Mouse (Mus musculus): ENCODE measurements at regions not wholly inside any gene's neighbourhood (a gene's known extent, or its start where the extent isn't known, plus 50 kb on each side); places are given as distances from the start of the nearest gene placed in this dataset.

- no peak for ATAC-seq (replicated peaks; ENCODE audit: insufficient number of reproducible peaks, low FRiP score, low TSS enrichment, poor library complexity, severe bottlenecking)
These were observed 194.1 kb downstream of the Hhipl2 start for GRCm38 (mm10) chr1:183611966-183612694.

- no peak for ATAC-seq (replicated peaks; ENCODE audit: insufficient number of reproducible peaks, low FRiP score, low TSS enrichment, poor library complexity, severe bottlenecking)
These were observed 201.5 kb downstream of the Hhipl2 start for GRCm38 (mm10) chr1:183619451-183620059.

- no peak for ATAC-seq (replicated peaks; ENCODE audit: insufficient number of reproducible peaks, low FRiP score, low TSS enrichment, poor library complexity, severe bottlenecking)
These were observed 204.3 kb downstream of the Hhipl2 start for GRCm38 (mm10) chr1:183622341-183622740.

- no peak for ATAC-seq (replicated peaks; ENCODE audit: insufficient number of reproducible peaks, low FRiP score, low TSS enrichment, poor library complexity, severe bottlenecking)
These were observed 206.3 kb downstream of the Hhipl2 start for GRCm38 (mm10) chr1:183624266-183624665.

DNA sequence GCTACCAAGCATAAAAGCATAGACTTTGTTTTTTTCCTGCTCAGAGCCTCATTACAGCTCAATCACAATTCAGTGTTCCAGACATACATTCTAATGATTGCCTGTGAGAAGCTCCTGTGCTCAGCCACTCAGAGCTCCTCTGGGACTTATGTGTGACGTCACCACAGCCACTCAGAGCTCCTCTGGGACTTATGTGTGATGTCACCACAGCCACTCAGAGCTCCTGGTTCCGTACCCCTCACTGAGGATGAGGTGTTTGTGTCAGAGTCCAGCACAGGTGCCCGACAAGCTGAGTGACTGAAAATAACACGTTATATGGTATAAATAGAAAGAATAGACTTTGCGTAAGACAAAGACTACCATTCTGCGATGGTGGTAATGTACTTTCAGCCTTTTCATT lies 215.8 kb downstream of the Hhipl2 start:
- ATAC-seq (replicated peaks; ENCODE audit: insufficient number of reproducible peaks, low FRiP score, low TSS enrichment, poor library complexity, severe bottlenecking), result no peak

DNA sequence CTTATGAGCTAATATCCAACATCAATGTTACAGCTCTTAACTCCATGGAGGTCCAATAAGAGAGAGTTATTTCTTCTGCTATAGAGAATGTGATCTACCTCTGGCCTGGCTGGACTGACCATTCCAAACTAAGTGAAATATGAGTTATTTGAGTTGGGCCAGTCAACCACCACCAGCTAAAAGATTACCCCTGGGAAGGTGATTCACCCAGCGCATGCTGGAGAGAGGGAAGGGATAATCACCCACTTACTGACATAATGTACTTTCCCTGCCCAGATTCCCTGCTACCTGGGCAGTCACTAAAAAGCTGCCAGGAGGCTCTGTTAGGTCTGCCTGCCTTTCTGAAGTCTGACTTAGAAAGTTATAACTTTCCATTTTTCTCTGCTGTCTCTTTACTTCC lies 216.8 kb downstream of the Hhipl2 start:
- no peak for ATAC-seq (replicated peaks; ENCODE audit: insufficient number of reproducible peaks, low FRiP score, low TSS enrichment, poor library complexity, severe bottlenecking)

DNA sequence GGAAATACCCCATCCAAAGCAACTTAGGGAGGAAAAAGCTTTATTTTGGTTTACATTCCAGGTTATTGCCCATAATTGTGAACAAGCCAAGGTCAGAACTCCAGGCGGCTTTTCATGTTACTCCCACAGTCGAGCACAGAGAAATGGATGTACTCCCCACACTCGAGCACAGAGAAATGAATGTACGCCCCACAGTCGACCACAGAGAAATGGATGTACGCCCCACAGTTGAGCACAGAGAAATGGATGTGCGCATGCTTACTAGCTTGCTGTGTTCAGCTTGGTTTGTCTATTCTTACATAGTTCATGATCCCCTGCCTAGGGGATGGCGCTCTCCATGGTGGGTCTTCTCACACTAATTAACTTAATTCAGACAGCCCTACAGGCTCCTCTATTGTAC lies 219.2 kb downstream of the Hhipl2 start:
- no peak for ATAC-seq (replicated peaks; ENCODE audit: insufficient number of reproducible peaks, low FRiP score, low TSS enrichment, poor library complexity, severe bottlenecking)

GRCm38 (mm10) chr1:183639332-183639731 lies 221.3 kb downstream of the Hhipl2 start:
- ATAC-seq (replicated peaks; ENCODE audit: insufficient number of reproducible peaks, low FRiP score, low TSS enrichment, poor library complexity, severe bottlenecking), result no peak

DNA sequence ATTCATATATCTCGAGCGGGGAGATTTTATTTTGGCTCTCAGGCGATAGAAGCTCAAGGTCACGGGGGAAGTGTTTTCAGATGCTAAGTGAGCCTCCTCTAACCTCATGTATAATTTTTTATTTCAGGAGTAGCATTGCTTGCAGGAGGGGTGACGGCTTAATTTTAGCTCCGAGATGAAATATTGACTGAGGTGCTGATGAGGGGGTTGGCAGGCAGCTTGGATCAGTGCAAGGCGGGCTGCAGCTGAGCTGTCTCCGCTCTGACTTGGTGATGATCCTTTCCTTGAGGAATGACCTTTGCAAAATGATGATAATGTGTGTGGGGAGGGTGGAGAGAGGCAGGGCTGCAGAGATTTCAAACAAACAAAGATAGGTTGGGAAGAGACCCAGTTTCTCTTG lies 222.6 kb downstream of the Hhipl2 start:
- ATAC-seq (replicated peaks; ENCODE audit: insufficient number of reproducible peaks, low FRiP score, low TSS enrichment, poor library complexity, severe bottlenecking), result no peak

- no peak for ATAC-seq (replicated peaks; ENCODE audit: insufficient number of reproducible peaks, low FRiP score, low TSS enrichment, poor library complexity, severe bottlenecking)
These were observed 226.0 kb downstream of the Hhipl2 start for GRCm38 (mm10) chr1:183644001-183644400.

DNA sequence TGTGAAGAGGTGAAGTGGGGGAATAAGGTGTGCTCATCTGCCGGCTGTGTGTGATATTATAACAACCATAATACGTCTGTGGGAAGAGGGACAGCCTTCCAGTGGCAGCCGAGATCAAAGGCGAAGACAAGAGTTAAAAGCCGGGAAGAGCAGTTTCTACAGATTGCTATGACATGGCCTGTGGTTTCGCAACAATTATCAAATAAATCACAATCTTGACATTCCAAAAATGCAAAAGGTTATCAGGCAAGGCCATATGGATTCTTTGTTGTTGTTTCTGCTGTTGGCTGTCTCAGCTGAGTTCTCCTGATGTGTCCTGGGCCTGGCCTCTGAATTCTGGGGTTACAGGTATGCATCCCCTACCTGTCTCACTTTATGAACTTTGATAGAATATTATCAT lies 235.9 kb downstream of the Hhipl2 start:
- ATAC-seq (replicated peaks; ENCODE audit: insufficient number of reproducible peaks, low FRiP score, low TSS enrichment, poor library complexity, severe bottlenecking), result no peak

DNA sequence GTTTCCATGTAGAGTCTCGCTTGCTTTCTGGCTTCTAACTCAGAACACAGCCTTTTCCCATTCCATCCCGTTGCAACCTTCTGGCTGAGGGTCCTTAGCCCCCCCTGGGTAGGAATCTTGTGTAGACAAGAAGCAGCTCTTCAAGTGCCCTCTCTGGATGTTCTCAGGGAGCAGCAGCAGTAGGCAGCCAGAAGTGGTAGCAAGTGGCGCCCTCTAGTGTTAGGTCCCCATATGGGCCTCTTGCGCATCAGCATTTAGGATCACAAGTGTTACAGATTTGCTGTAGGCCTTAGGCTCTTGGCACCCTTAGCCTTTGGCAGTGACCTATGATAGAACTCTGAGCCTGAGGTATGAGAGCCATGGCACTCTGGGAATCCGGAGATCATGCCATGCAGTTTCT lies 239.0 kb downstream of the Hhipl2 start:
- peak; percentile 70 for ATAC-seq (replicated peaks; ENCODE audit: insufficient number of reproducible peaks, low FRiP score, low TSS enrichment, poor library complexity, severe bottlenecking)

GRCm38 (mm10) chr1:183660541-183660940 lies 242.5 kb downstream of the Hhipl2 start:
- no peak for ATAC-seq (replicated peaks; ENCODE audit: insufficient number of reproducible peaks, low FRiP score, low TSS enrichment, poor library complexity, severe bottlenecking)

- ATAC-seq (replicated peaks; ENCODE audit: insufficient number of reproducible peaks, low FRiP score, low TSS enrichment, poor library complexity, severe bottlenecking), result no peak
These were observed 244.5 kb downstream of the Hhipl2 start for GRCm38 (mm10) chr1:183662369-183663043.

- no peak for ATAC-seq (replicated peaks; ENCODE audit: insufficient number of reproducible peaks, low FRiP score, low TSS enrichment, poor library complexity, severe bottlenecking)
These were observed 251.3 kb downstream of the Hhipl2 start for GRCm38 (mm10) chr1:183669271-183669670.

DNA sequence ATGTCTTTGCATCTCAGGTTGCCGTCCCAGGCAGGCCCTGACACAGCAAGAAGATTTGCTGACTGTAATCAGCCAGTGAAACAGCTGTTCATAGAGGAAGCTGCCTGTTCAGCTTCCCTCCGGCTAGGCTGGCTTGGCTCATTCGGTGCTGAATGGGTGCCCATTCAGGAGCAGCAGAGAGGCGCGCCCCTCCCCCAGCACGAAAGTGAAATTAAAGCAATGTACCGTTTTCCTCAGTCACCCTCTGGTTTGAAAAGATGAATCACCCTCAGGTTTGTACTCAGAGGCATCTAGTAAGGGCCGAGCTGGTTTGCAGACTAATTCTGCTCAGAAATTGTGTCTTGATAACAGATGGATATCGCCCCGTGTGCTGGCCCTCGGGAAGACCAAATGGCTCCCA lies 251.7 kb downstream of the Hhipl2 start:
- no peak for ATAC-seq (replicated peaks; ENCODE audit: insufficient number of reproducible peaks, low FRiP score, low TSS enrichment, poor library complexity, severe bottlenecking)

DNA sequence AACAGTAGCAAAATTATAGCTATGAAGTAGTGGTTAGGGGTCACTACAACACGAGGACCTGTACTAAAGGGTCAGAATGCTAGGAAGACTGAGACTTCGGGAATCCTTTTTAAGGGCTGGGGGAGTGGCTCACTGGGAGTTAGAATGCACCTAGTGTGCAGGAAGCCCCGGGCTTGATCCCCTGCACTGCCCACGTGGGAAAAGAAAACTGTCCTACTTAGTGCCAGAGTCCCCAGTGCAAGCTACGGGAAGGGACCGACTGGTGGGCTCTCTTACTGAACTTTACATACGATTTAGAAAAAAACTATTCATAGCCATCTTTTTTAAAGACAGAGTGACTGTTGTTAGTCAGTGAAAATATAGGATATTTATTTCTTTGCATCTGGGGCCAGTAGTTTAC lies 252.5 kb downstream of the Hhipl2 start:
- ATAC-seq (replicated peaks; ENCODE audit: insufficient number of reproducible peaks, low FRiP score, low TSS enrichment, poor library complexity, severe bottlenecking), result no peak

DNA sequence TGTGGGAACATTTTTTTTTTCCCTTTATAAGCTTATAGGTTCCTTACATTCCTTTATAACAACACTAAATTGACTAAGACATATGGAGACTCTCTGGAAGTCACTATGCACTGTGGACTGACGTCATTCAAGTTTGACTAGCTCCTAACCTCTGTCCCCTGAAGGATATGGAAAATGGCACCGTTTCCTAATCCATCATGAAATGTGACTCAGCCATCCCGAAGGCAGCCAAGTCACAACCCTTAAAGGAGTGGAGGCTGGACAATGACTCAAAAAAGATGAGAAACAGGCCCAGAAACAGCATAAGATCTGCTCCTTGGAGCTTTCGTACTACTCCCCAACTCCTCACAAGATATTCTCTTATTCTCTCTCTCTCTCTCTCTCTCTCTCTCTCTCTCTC lies 253.5 kb downstream of the Hhipl2 start:
- ATAC-seq (replicated peaks; ENCODE audit: insufficient number of reproducible peaks, low FRiP score, low TSS enrichment, poor library complexity, severe bottlenecking), result no peak

- ATAC-seq (replicated peaks; ENCODE audit: insufficient number of reproducible peaks, low FRiP score, low TSS enrichment, poor library complexity, severe bottlenecking), result no peak
These were observed 254.5 kb downstream of the Hhipl2 start for GRCm38 (mm10) chr1:183672521-183672920.

- ATAC-seq (replicated peaks; ENCODE audit: insufficient number of reproducible peaks, low FRiP score, low TSS enrichment, poor library complexity, severe bottlenecking), result no peak
These were observed 259.6 kb downstream of the Hhipl2 start for GRCm38 (mm10) chr1:183677585-183677984.
